Mouse (Mus musculus) embryonic fibroblast, embryonic 13.5 days (primary cell): ENCODE data around the gene 4930432K21Rik.

Experiments
- CTCF ChIP-seq: IDR thresholded peaks from 2 replicates; pipeline ENCODE4 v1.5.1; 2011; ENCODE audit warnings: mild to moderate bottlenecking, control low read depth, low read length, moderate library complexity, borderline replicate concordance; ENCODE audit not compliant: insufficient read depth
- POLR2A ChIP-seq: IDR thresholded peaks from 2 replicates; pipeline ENCODE4 v1.6.1; 2011; ENCODE audit warnings: low read depth, mild to moderate bottlenecking, control low read depth, low read length, moderate library complexity

GRCm38 (mm10) chr8:84184085-84185043 is 36.5 kb downstream of the 4930432K21Rik start:
- TF ChIP-seq CTCF (no peak), POLR2A (no peak)
